Mouse (Mus musculus) liver, adult 2 months (tissue): ENCODE data around the gene Tnpo2.

ENCODE experiments used
- CTCF ChIP-seq: fragments of 200-500 bp; IDR thresholded peaks from 2 replicates; pipeline ENCODE4 v1.5.1; 2011; ENCODE audit warnings: low read depth, low read length, control low read depth
- POLR2A ChIP-seq: fragments of 200-500 bp; IDR thresholded peaks from 2 replicates; pipeline ENCODE4 v1.6.1; 2011; ENCODE audit warnings: low read length, control low read depth; ENCODE audit not compliant: insufficient read depth; ENCODE audit errors: extremely low read depth

DNA sequence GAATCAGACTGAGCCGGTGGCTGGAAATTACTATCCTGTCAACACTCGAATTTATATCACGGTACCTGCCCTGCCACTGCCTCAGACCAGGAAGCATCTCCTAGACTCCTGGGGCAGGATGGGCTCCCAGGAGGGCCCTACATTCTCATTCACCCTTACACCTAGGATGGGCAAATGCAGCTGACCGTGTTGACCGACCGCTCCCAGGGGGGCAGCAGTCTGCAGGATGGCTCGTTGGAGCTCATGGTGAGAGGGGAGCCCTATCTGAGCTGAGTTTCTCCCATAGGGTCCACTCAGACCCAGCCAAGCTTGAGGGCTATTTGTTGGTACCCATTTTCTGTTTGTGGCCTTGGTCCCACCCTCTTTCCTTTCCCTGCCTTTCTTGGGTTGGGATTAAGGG, 58.9 kb downstream of the Tnpo2 start:
- no peak for TF ChIP-seq POLR2A
- no peak for TF ChIP-seq CTCF
